Mouse (Mus musculus): Measurements from ENCODE around the gene Gm45521. TPM values are rescaled to one million over a fixed set of nuclear protein-coding genes. Genes with fewer than 3 reads are reported as not detected.
A peak's percentile ranks its signal among the peaks of the same experiment; 100 is the strongest.

Gene Gm45521
- polyA plus RNA-seq, 1 experiment from 2014 or later = not detected

DNA sequence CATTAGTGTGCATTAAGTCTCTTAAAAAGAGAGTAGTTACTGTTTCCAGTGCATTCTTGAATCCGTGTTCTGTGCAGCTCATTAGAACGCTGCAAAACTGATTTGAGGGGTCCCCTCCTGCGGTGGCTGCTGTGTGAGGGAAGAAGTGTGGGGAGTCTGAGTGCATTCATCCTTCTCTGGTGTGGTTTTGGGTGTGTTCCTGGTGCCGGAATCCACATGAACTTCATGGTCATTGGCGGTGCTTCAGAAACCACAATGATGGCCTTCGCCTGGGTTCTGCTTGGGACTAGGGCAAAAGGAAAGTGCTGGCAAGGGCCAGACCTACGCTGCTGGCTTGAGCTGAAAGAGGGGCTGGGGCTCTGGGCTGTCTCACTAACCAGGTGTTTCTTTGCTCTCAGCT, 22.9 kb upstream of the Gm45521 start:
- Histone ChIP-seq H3K9me3 (no peaks in the 10 kb centered on the region), H3K4me1 (no peaks in the 10 kb centered on the region), H3K27me3 (no peaks in the 10 kb centered on the region), H3K36me3 (peaks cover 79% of the 10 kb centered on the region), H3K9ac (no peak overlapping the region), H3K4me3 (no peak overlapping the region), H3K4me2 (replicated peaks) (no peak overlapping the region), H3K27ac (no peak overlapping the region)
- no peak for ATAC-seq (ENCODE audit: insufficient number of reproducible peaks, insufficient read depth, low FRiP score, low TSS enrichment)
- 92% methylated on average over 7 of the region's 7 CpGs for WGBS

GRCm38 (mm10) chr14:7937052-7937630, 19.9 kb upstream of the Gm45521 start:
- no peaks in the 10 kb centered on the region for H3K4me1 ChIP-seq
- no peak overlapping the region for H3K27ac ChIP-seq
- H3K4me3 ChIP-seq = no peak overlapping the region
- H3K36me3 ChIP-seq = peaks cover 70% of the 10 kb centered on the region
- H3K9me3 ChIP-seq = no peaks in the 10 kb centered on the region
- 17% methylated on average over 17 of the region's 17 CpGs for WGBS
- no peaks in the 10 kb centered on the region for H3K27me3 ChIP-seq
- ATAC-seq (ENCODE audit: insufficient number of reproducible peaks, insufficient read depth, low FRiP score, low TSS enrichment) = no peak
- H3K4me2 ChIP-seq (replicated peaks) = 0 out of 2 replicates have a peak overlapping the region, but pooled peaks have one; percentile 1
- no peak overlapping the region for H3K9ac ChIP-seq

GRCm38 (mm10) chr14:7938809-7939784, 18.0 kb upstream of the Gm45521 start:
- H3K27ac ChIP-seq = no peak overlapping the region
- ATAC-seq (ENCODE audit: insufficient number of reproducible peaks, insufficient read depth, low FRiP score, low TSS enrichment) = no peak
- H3K9me3 ChIP-seq = no peaks in the 10 kb centered on the region
- H3K27me3 ChIP-seq = no peaks in the 10 kb centered on the region
- WGBS = 88% methylated on average over 19 of the region's 19 CpGs
- H3K4me2 ChIP-seq (replicated peaks) = no peak overlapping the region
- no peak overlapping the region for H3K9ac ChIP-seq
- H3K4me3 ChIP-seq = no peak overlapping the region
- H3K36me3 ChIP-seq = peaks cover 69% of the 10 kb centered on the region
- no peaks in the 10 kb centered on the region for H3K4me1 ChIP-seq

DNA sequence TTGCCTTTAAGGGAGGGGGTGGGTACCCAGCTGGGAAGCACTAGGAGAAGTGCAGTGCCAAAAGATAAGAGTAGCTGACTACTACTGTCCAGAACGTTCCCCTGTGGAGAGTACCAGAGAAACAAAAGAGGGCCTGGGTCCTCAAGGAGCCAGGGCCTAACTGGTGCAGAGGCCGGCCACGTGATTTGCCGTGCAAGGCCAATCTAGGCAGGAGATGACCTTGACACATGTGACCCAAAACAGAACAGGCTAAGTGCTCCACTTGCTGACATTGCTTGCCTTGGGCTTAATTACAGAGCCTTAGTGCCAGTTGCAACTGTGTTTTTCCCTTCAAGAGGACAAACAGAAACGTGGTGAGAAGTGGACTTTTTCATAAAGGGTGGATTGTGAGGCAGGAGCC, 15.7 kb upstream of the Gm45521 start:
- no peaks in the 10 kb centered on the region for H3K9me3 ChIP-seq
- H3K27me3 ChIP-seq = no peaks in the 10 kb centered on the region
- H3K4me2 ChIP-seq (replicated peaks) = no peak overlapping the region
- WGBS = 71% methylated on average over 5 of the region's 5 CpGs
- peaks cover 76% of the 10 kb centered on the region for H3K36me3 ChIP-seq
- no peak overlapping the region for H3K4me3 ChIP-seq
- H3K9ac ChIP-seq = no peak overlapping the region
- H3K27ac ChIP-seq = no peak overlapping the region
- no peaks in the 10 kb centered on the region for H3K4me1 ChIP-seq
- no peak for ATAC-seq (ENCODE audit: insufficient number of reproducible peaks, insufficient read depth, low FRiP score, low TSS enrichment)

DNA sequence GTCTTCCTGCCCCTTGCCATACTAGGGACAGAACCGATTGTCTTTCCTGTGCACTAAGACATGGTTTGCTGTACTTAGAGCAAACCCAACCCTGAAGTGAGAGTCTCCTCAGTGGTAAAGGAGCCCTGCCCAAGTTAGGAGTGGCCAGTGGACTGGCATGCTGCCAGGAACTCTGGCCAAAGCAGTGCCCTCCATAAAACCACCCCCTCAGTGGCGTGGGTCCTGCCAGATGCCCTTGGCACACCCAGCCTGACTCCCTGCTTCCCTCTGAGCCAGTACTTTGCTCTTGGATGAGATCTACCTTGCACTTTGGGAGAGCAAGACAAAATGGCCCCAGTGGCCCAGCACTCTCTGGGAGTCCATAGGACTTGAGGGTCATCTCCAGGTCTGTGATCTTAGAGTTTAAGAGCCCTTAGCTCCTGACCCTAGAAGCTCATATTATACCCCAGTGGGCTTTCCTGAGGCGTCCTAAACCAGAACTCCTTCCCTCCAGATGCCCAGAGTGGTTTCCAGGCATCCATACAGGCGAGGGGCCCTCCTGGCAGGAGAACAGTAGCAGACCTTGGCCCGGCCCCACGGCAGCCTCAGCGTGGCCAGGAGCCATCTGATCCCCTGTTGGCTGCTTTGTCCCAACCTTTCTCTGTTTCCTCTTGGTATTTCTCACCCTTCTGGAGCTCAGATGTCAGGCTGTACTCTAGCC, 13.8 kb upstream of the Gm45521 start:
- Histone ChIP-seq H3K9me3 (no peaks in the 10 kb centered on the region), H3K36me3 (peaks cover 71% of the 10 kb centered on the region), H3K4me1 (no peaks in the 10 kb centered on the region), H3K4me2 (replicated peaks) (no peak overlapping the region), H3K4me3 (no peak overlapping the region), H3K9ac (no peak overlapping the region), H3K27me3 (no peaks in the 10 kb centered on the region), H3K27ac (no peak overlapping the region)
- WGBS = 77% methylated on average over 7 of the region's 7 CpGs
- no peak for ATAC-seq (ENCODE audit: insufficient number of reproducible peaks, insufficient read depth, low FRiP score, low TSS enrichment)

- 82% methylated on average over 3 of the region's 3 CpGs for WGBS
- Histone ChIP-seq H3K36me3 (peaks cover 73% of the 10 kb centered on the region), H3K4me3 (no peak overlapping the region), H3K9ac (no peak overlapping the region), H3K4me1 (no peaks in the 10 kb centered on the region), H3K9me3 (no peaks in the 10 kb centered on the region), H3K27me3 (no peaks in the 10 kb centered on the region), H3K27ac (no peak overlapping the region), H3K4me2 (replicated peaks) (no peak overlapping the region)
- no peak for ATAC-seq (ENCODE audit: insufficient number of reproducible peaks, insufficient read depth, low FRiP score, low TSS enrichment)
Observed at GRCm38 (mm10) chr14:7943801-7944135, 13.3 kb upstream of the Gm45521 start.

DNA sequence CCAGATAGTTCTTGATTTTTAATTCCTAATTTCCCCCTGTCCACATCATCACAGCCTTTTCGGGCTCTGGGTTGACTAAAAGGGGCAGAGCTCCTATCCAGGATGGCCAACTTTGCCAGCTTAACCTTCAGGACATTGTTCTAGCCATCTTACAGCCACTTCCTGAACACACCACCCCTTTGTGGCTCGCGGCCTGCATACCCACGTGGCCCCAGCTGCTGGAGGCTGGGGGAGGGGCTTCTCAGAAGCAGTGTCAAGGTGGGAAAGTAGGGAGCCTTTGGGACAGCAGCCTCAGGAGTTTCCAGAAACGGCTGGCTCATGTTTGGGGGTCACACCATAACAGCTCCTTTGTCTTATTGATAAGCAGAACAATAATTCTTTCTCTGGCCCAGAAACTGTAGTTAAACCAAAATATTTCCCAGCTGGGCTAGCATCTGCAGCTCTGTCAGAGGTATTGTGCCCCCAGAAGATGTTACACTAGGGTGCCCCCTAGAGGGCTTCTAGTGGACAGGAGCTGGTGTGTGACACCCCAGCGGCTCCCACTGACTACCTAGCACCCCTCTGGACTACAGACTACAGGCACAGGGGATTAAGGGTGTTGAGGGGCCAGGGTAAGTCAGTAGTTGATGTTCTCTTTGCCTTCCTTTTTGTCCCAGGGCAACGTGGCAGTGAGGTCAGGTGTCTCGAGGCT, 12.6 kb upstream of the Gm45521 start:
- no peaks in the 10 kb centered on the region for H3K9me3 ChIP-seq
- ATAC-seq (ENCODE audit: insufficient number of reproducible peaks, insufficient read depth, low FRiP score, low TSS enrichment) = no peak
- no peak overlapping the region for H3K9ac ChIP-seq
- peaks cover 75% of the 10 kb centered on the region for H3K36me3 ChIP-seq
- no peak overlapping the region for H3K27ac ChIP-seq
- no peaks in the 10 kb centered on the region for H3K27me3 ChIP-seq
- H3K4me1 ChIP-seq = no peaks in the 10 kb centered on the region
- H3K4me2 ChIP-seq (replicated peaks) = no peak overlapping the region
- H3K4me3 ChIP-seq = no peak overlapping the region
- 45% methylated on average over 8 of the region's 8 CpGs for WGBS

DNA sequence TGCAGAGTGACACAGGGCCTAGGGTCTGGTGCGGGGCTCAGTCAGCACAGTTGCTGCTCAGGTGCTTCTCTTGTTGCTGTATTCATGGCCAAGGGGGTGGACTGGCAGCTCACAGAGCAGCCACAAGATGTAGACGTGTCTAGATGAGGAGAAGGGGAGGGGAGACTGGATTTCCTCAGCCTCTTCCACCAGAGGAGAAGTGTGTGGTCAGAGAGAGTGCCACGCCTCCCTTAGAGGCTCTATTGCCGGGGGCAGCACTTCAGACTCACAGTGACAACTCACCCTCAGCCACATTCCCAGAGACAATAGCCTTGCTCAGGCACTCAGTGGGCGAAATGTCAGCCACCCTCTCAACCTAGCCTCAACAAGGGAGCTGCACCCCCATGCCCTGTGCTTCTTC, 11.8 kb upstream of the Gm45521 start:
- H3K27me3 ChIP-seq = no peaks in the 10 kb centered on the region
- no peak overlapping the region for H3K9ac ChIP-seq
- H3K27ac ChIP-seq = no peak overlapping the region
- no peak overlapping the region for H3K4me3 ChIP-seq
- ATAC-seq (ENCODE audit: insufficient number of reproducible peaks, insufficient read depth, low FRiP score, low TSS enrichment) = no peak
- H3K4me1 ChIP-seq = no peaks in the 10 kb centered on the region
- peaks cover 73% of the 10 kb centered on the region for H3K36me3 ChIP-seq
- WGBS = 84% methylated on average over 5 of the region's 5 CpGs
- no peak overlapping the region for H3K4me2 ChIP-seq (replicated peaks)
- H3K9me3 ChIP-seq = no peaks in the 10 kb centered on the region

GRCm38 (mm10) chr14:7951234-7951633, 5.9 kb upstream of the Gm45521 start:
- WGBS = 93% methylated on average over 9 of the region's 9 CpGs
- H3K36me3 ChIP-seq = peaks cover 37% of the 10 kb centered on the region

DNA sequence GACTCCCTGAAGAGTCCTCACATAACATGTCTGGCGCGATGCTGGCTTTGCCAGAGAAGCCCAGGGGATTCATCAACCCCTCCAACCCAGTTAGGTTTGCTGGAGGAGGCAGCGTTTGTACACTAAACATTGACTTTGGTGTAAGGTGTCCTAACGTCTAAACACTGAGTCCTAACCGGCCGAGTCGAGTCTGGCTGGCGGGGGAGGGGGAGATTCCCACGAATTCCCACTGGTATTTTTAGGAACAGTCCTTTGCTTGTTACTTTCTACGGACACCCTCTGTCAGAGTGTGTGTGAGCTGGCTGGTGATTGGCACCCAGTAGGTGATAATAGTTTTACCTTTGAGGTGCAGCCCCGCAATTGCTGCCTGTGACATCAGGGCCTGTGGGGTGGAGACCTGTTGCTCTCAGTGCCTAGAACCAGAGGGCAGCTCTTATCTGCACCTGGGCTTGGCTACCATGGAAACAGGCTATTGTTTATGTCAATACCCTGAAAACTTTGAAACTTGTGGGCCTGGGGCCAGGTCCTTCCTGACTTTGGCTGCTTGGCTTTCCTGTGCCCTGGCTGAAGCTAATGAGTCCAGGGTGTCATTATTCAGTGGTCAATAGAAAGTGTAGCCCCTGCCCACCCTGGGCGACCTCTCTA, 4.4 kb upstream of the Gm45521 start:
- Histone ChIP-seq H3K27me3 (no peaks in the 10 kb centered on the region), H3K4me1 (peaks cover 13% of the 10 kb centered on the region), H3K9ac (no peak overlapping the region), H3K9me3 (no peaks in the 10 kb centered on the region), H3K4me3 (no peak overlapping the region), H3K27ac (no peak overlapping the region), H3K4me2 (replicated peaks) (no peak overlapping the region), H3K36me3 (peaks cover 36% of the 10 kb centered on the region)
- ATAC-seq (ENCODE audit: insufficient number of reproducible peaks, insufficient read depth, low FRiP score, low TSS enrichment) = peak; percentile 13; the same call in 1 of the 2 replicates
- 26% methylated on average over 12 of the region's 12 CpGs for WGBS

More at GRCm38 (mm10) chr14:7951234-7951633, 5.9 kb upstream of the Gm45521 start:
- Histone ChIP-seq H3K27me3 (no peaks in the 10 kb centered on the region), H3K4me3 (no peak overlapping the region), H3K9ac (no peak overlapping the region), H3K4me2 (replicated peaks) (no peak overlapping the region), H3K4me1 (peaks cover 13% of the 10 kb centered on the region), H3K9me3 (no peaks in the 10 kb centered on the region), H3K27ac (no peak overlapping the region)
- no peak for ATAC-seq (ENCODE audit: insufficient number of reproducible peaks, insufficient read depth, low FRiP score, low TSS enrichment)

GRCm38 (mm10) chr14:7954071-7954471, 3.0 kb upstream of the Gm45521 start:
- no peak overlapping the region for H3K4me3 ChIP-seq
- H3K27ac ChIP-seq = no peak overlapping the region
- no peak overlapping the region for H3K9ac ChIP-seq
- no peak overlapping the region for H3K4me2 ChIP-seq (replicated peaks)
- no peaks in the 10 kb centered on the region for H3K27me3 ChIP-seq
- H3K9me3 ChIP-seq = no peaks in the 10 kb centered on the region
- H3K36me3 ChIP-seq = peaks cover 24% of the 10 kb centered on the region
- H3K4me1 ChIP-seq = peaks cover 13% of the 10 kb centered on the region
- WGBS = 57% methylated on average over 6 of the region's 6 CpGs
- no peak for ATAC-seq (ENCODE audit: insufficient number of reproducible peaks, insufficient read depth, low FRiP score, low TSS enrichment)
